Mouse (Mus musculus) hindbrain, embryonic 10.5 days (tissue): ENCODE data around the gene Lhx3. TPM values are rescaled to one million over a fixed set of nuclear protein-coding genes. Genes with fewer than 3 reads are reported as not detected.

ENCODE experiments used
- DNase-seq: peaks from one replicate; pipeline ENCODE4 v3.0.0-alpha.2; 2017; ENCODE audit warnings: low spot score
- H3K27ac ChIP-seq: fragments of 300-500 bp; sonication (generic); 2 replicates; pipeline ENCODE4 v1.5.1; 2016; ENCODE audit warnings: mild to moderate bottlenecking, moderate library complexity
- H3K27me3 ChIP-seq: fragments of 300-500 bp; sonication (generic); 2 replicates; pipeline ENCODE4 v1.6.1; 2016; ENCODE audit warnings: mild to moderate bottlenecking; ENCODE audit not compliant: poor library complexity, insufficient read depth, severe bottlenecking
- H3K36me3 ChIP-seq: fragments of 300-500 bp; sonication (generic); 2 replicates; pipeline ENCODE4 v1.6.1; 2016; ENCODE audit warnings: mild to moderate bottlenecking, moderate library complexity
- H3K4me1 ChIP-seq: fragments of 300-500 bp; sonication (generic); replicated peaks from 2 replicates; pipeline ENCODE4 v1.6.1; 2016; ENCODE audit warnings: mild to moderate bottlenecking
- H3K4me3 ChIP-seq: fragments of 300-500 bp; sonication (generic); 2 replicates; pipeline ENCODE4 v1.5.1; 2016; ENCODE audit warnings: mild to moderate bottlenecking, moderate library complexity
- H3K9me3 ChIP-seq: fragments of 300-500 bp; sonication (generic); 2 replicates; pipeline ENCODE4 v1.6.1; 2016; ENCODE audit warnings: mild to moderate bottlenecking, moderate library complexity
- WGBS: fragments of 180-500 bp; shearing (Covaris S2); methylation state at CpG from one replicate; pipeline ENCODE4 v1.1.7; 2016; 5-methylcytosine and 5-hydroxymethylcytosine counted together
- polyA plus RNA-seq: library from polyadenylated mRNA; unstranded; fragments of >200 nt; fragmentation: Nextera tagmentation; extraction: Ambion mirVana; gene quantifications from 2 replicates; pipeline ENCODE4 v1.2.1, GENCODE M21; 2016

Lhx3 gene
- 4.4 and 6.3 TPM in 2 replicates for polyA plus RNA-seq

- DNase-seq, result peak; percentile 88
- peak within 1 kb of the TSS; percentile 35; the same call in 1 of the 2 replicates for H3K27ac ChIP-seq
- H3K9me3 ChIP-seq, result peaks cover 6% of the 10 kb centered on the region
- peaks cover 56% of the 10 kb centered on the region for H3K27me3 ChIP-seq
- WGBS, result 5% methylated on average over 19 of the region's 19 CpGs
- H3K4me3 ChIP-seq, result peak within 1 kb of the TSS; percentile 39
- peaks cover 40% of the 10 kb centered on the region for H3K36me3 ChIP-seq
- H3K4me1 ChIP-seq, result peaks cover 30% of the 10 kb centered on the region
Observed at GRCm38 (mm10) chr2:26208126-26208789, at the start of gene Lhx3. Lhx3 (minus strand) TSS chr2:26208289.

GRCm38 (mm10) chr2:26257315-26258096 is 49.4 kb upstream of the Lhx3 start:
- Histone ChIP-seq H3K27me3 (peaks cover 6% of the 10 kb centered on the region; the same call in 1 of the 2 replicates), H3K9me3 (no peaks in the 10 kb centered on the region), H3K36me3 (no peaks in the 10 kb centered on the region), H3K4me1 (0 out of 2 replicates have a peak, but pooled peaks cover 7% of the 10 kb centered on the region), H3K4me3 (no peak overlapping the region), H3K27ac (no peak overlapping the region)
- DNase-seq, result no peak
- WGBS, result 85% methylated on average over 16 of the region's 16 CpGs

- Histone ChIP-seq H3K27me3 (peaks cover 6% of the 10 kb centered on the region; the same call in 1 of the 2 replicates), H3K9me3 (no peaks in the 10 kb centered on the region), H3K4me1 (0 out of 2 replicates have a peak, but pooled peaks cover 9% of the 10 kb centered on the region), H3K36me3 (no peaks in the 10 kb centered on the region), H3K27ac (no peak overlapping the region), H3K4me3 (no peak overlapping the region)
- no peak for DNase-seq
- WGBS, result 57% methylated on average over 4 of the region's 4 CpGs
Observed at GRCm38 (mm10) chr2:26254816-26255215, 46.7 kb upstream of the Lhx3 start.

- Histone ChIP-seq H3K27ac (no peak overlapping the region), H3K4me1 (0 out of 2 replicates have a peak, but pooled peaks cover 9% of the 10 kb centered on the region), H3K9me3 (no peaks in the 10 kb centered on the region), H3K36me3 (no peaks in the 10 kb centered on the region), H3K4me3 (no peak overlapping the region), H3K27me3 (peaks cover 6% of the 10 kb centered on the region; the same call in 1 of the 2 replicates)
- no peak for DNase-seq
- 64% methylated on average over 8 of the region's 8 CpGs for WGBS
Observed at GRCm38 (mm10) chr2:26252514-26253206, 44.6 kb upstream of the Lhx3 start.

- Histone ChIP-seq H3K4me3 (no peak overlapping the region), H3K27ac (no peak overlapping the region), H3K9me3 (no peaks in the 10 kb centered on the region), H3K36me3 (no peaks in the 10 kb centered on the region), H3K27me3 (no peaks in the 10 kb centered on the region), H3K4me1 (0 out of 2 replicates have a peak, but pooled peaks cover 2% of the 10 kb centered on the region)
- WGBS, result 77% methylated on average over 3 of the region's 3 CpGs
- no peak for DNase-seq
Observed at GRCm38 (mm10) chr2:26247531-26247930, 39.4 kb upstream of the Lhx3 start.

- Histone ChIP-seq H3K4me1 (peaks cover 15% of the 10 kb centered on the region), H3K9me3 (no peaks in the 10 kb centered on the region), H3K27ac (no peak overlapping the region), H3K4me3 (no peak overlapping the region), H3K36me3 (no peaks in the 10 kb centered on the region), H3K27me3 (no peaks in the 10 kb centered on the region)
- 79% methylated on average over 3 of the region's 3 CpGs for WGBS
- no peak for DNase-seq
Observed at GRCm38 (mm10) chr2:26240841-26241240, 32.8 kb upstream of the Lhx3 start.

- Histone ChIP-seq H3K9me3 (no peaks in the 10 kb centered on the region), H3K36me3 (no peaks in the 10 kb centered on the region), H3K27me3 (no peaks in the 10 kb centered on the region), H3K4me3 (no peak overlapping the region), H3K27ac (no peak overlapping the region), H3K4me1 (peaks cover 20% of the 10 kb centered on the region)
- no peak for DNase-seq
- 75% methylated on average over 9 of the region's 9 CpGs for WGBS
Observed at GRCm38 (mm10) chr2:26240330-26240729, 32.2 kb upstream of the Lhx3 start.

GRCm38 (mm10) chr2:26237290-26237782 is 29.2 kb upstream of the Lhx3 start, which contains the start of gene Qsox2:
Qsox2 (minus strand) TSS chr2:26237525.
- H3K9me3 ChIP-seq, result no peaks in the 10 kb centered on the region
- WGBS, result 2% methylated on average over 36 of the region's 36 CpGs
- H3K4me3 ChIP-seq, result peak within 1 kb of the TSS; percentile 90
- H3K4me1 ChIP-seq, result peaks cover 30% of the 10 kb centered on the region
- no peaks in the 10 kb centered on the region for H3K27me3 ChIP-seq
- peaks cover 9% of the 10 kb centered on the region; the same call in 1 of the 2 replicates for H3K36me3 ChIP-seq
- DNase-seq, result peak; percentile 97
- peak within 1 kb of the TSS; percentile 96 for H3K27ac ChIP-seq

- no peak for DNase-seq
- under 1% methylated on average over 51 of the region's 51 CpGs for WGBS
- Histone ChIP-seq H3K4me1 (peaks cover 33% of the 10 kb centered on the region), H3K4me3 (peak overlapping the region; percentile 90), H3K9me3 (no peaks in the 10 kb centered on the region), H3K27ac (peak overlapping the region; percentile 96), H3K36me3 (peaks cover 9% of the 10 kb centered on the region; the same call in 1 of the 2 replicates), H3K27me3 (no peaks in the 10 kb centered on the region)
Observed at GRCm38 (mm10) chr2:26236681-26237289, 28.7 kb upstream of the Lhx3 start.

GRCm38 (mm10) chr2:26234771-26235170 is 26.7 kb upstream of the Lhx3 start:
- DNase-seq, result no peak
- Histone ChIP-seq H3K36me3 (peaks cover 9% of the 10 kb centered on the region; the same call in 1 of the 2 replicates), H3K27me3 (no peaks in the 10 kb centered on the region), H3K27ac (no peak overlapping the region), H3K4me1 (peaks cover 30% of the 10 kb centered on the region), H3K9me3 (no peaks in the 10 kb centered on the region), H3K4me3 (no peak overlapping the region)
- 91% methylated on average over 2 of the region's 2 CpGs for WGBS

GRCm38 (mm10) chr2:26234253-26234652 is 26.2 kb upstream of the Lhx3 start:
- Histone ChIP-seq H3K27me3 (no peaks in the 10 kb centered on the region), H3K36me3 (peaks cover 9% of the 10 kb centered on the region; the same call in 1 of the 2 replicates), H3K27ac (no peak overlapping the region), H3K4me3 (no peak overlapping the region), H3K9me3 (no peaks in the 10 kb centered on the region), H3K4me1 (peaks cover 30% of the 10 kb centered on the region)
- 88% methylated on average over 5 of the region's 5 CpGs for WGBS
- no peak for DNase-seq

GRCm38 (mm10) chr2:26231366-26231765 is 23.3 kb upstream of the Lhx3 start:
- Histone ChIP-seq H3K9me3 (no peaks in the 10 kb centered on the region), H3K27me3 (no peaks in the 10 kb centered on the region), H3K4me1 (peaks cover 24% of the 10 kb centered on the region), H3K27ac (no peak overlapping the region), H3K36me3 (peaks cover 19% of the 10 kb centered on the region), H3K4me3 (no peak overlapping the region)
- DNase-seq, result no peak
- WGBS, result 86% methylated on average over 3 of the region's 3 CpGs
